ENCODE assay signal across 28 mouse cellular contexts in genomic region chr7:100683241-100683640, GRCm38 (mm10). TPM values are rescaled to one million over a fixed set of nuclear protein-coding genes. Genes with fewer than 3 reads are reported as not detected.
DNase-seq lines count a peak whose midpoint lies in the region; ATAC-seq and TF ChIP-seq lines count a peak whose summit lies in the region.
"Had no signal": no experiment of that assay in that cellular context is flagged by ENCODE, and none has a peak within 500 bp of the region (broad histone marks: within the 10 kb centered on the region; RNA-seq: fewer than 3 reads in every experiment).

No protein-coding gene starts in this region.

- H3K36me3 ChIP-seq in forebrain, embryonic 14.5 days (ENCODE audit: control insufficient read depth, insufficient read depth, low read length), result no peaks in the 10 kb centered on the region
- H3K36me3 ChIP-seq in forebrain, embryonic 16.5 days (ENCODE audit: control insufficient read depth, insufficient read depth), result no peaks in the 10 kb centered on the region
- H3K36me3 ChIP-seq in liver, embryonic 14.5 days (replicated peaks; ENCODE audit: control insufficient read depth, insufficient read depth, low read depth), result no peaks in the 10 kb centered on the region
- no peaks in the 10 kb centered on the region for H3K36me3 ChIP-seq in liver, postnatal 0 days (replicated peaks; ENCODE audit: insufficient read depth, low read length)
- H3K36me3 ChIP-seq in kidney, embryonic 16.5 days (ENCODE audit: insufficient read depth, low read length), result no peaks in the 10 kb centered on the region
- H3K36me3 ChIP-seq: embryonic facial prominence, embryonic 10.5 days; embryonic facial prominence, embryonic 13.5 days; forebrain, embryonic 15.5 days; heart, embryonic 10.5 days; heart, embryonic 13.5 days; hindbrain, embryonic 15.5 days had no signal

- H3K27me3 ChIP-seq in forebrain, embryonic 14.5 days (replicated peaks; ENCODE audit: control insufficient read depth, insufficient read depth, low read length), result no peaks in the 10 kb centered on the region
- no peaks in the 10 kb centered on the region for H3K27me3 ChIP-seq in forebrain, embryonic 16.5 days (replicated peaks; ENCODE audit: control insufficient read depth, insufficient read depth, low read length)
- no peaks in the 10 kb centered on the region for H3K27me3 ChIP-seq in liver, embryonic 14.5 days (ENCODE audit: control insufficient read depth, insufficient read depth, low read length)
- no peaks in the 10 kb centered on the region for H3K27me3 ChIP-seq in liver, postnatal 0 days (ENCODE audit: insufficient read depth, low read length)
- H3K27me3 ChIP-seq in kidney, embryonic 16.5 days (ENCODE audit: insufficient read depth, low read length), result no peaks in the 10 kb centered on the region
- H3K27me3 ChIP-seq: embryonic facial prominence, embryonic 13.5 days; forebrain, embryonic 15.5 days; heart, embryonic 13.5 days; hindbrain, embryonic 15.5 days had no signal

- H3K4me3 ChIP-seq in forebrain, embryonic 14.5 days (ENCODE audit: low read depth, low read length), result no peak overlapping the region
- H3K4me3 ChIP-seq in forebrain, embryonic 16.5 days (replicated peaks; ENCODE audit: low read length), result no peak overlapping the region
- H3K4me3 ChIP-seq in liver, embryonic 14.5 days (ENCODE audit: insufficient read depth in 1 of 2, low read depth in 2 of 2, low read length in 2 of 2), result no peak overlapping the region
- no peak overlapping the region for H3K4me3 ChIP-seq in liver, postnatal 0 days (ENCODE audit: low read depth, low read length)
- H3K4me3 ChIP-seq in kidney, embryonic 16.5 days (ENCODE audit: low read length), result no peak overlapping the region
- H3K4me3 ChIP-seq: embryonic facial prominence, embryonic 10.5 days; embryonic facial prominence, embryonic 13.5 days; forebrain, embryonic 15.5 days; heart, adult 2 months; heart, embryonic 10.5 days; heart, embryonic 13.5 days; hindbrain, embryonic 15.5 days had no signal

- no peak for TF ChIP-seq EP300 in liver, embryonic 14.5 days (IDR thresholded peaks at IDR 0.05; ENCODE audit: low read depth)
- TF ChIP-seq EP300 in liver, postnatal 0 days (IDR thresholded peaks at IDR 0.05; ENCODE audit: low read depth), result no peak

- H3K9ac ChIP-seq in forebrain, embryonic 14.5 days (ENCODE audit: low read length), result no peak overlapping the region
- H3K9ac ChIP-seq in forebrain, embryonic 16.5 days (replicated peaks; ENCODE audit: low read depth, low read length), result no peak overlapping the region
- no peak overlapping the region for H3K9ac ChIP-seq in liver, embryonic 14.5 days (replicated peaks)
- no peak overlapping the region for H3K9ac ChIP-seq in liver, postnatal 0 days (replicated peaks)
- H3K9ac ChIP-seq in kidney, embryonic 16.5 days (replicated peaks; ENCODE audit: low read length), result no peak overlapping the region
- H3K9ac ChIP-seq: embryonic facial prominence, embryonic 13.5 days; forebrain, embryonic 15.5 days; heart, embryonic 13.5 days; hindbrain, embryonic 15.5 days had no signal

- no peak for TF ChIP-seq CTCF in liver, embryonic 14.5 days (IDR thresholded peaks at IDR 0.05; ENCODE audit: low read depth)
- TF ChIP-seq CTCF in liver, postnatal 0 days (IDR thresholded peaks at IDR 0.05; ENCODE audit: low read depth), result no peak

- no peaks in the 10 kb centered on the region for H3K4me1 ChIP-seq in forebrain, embryonic 14.5 days (ENCODE audit: control insufficient read depth, insufficient read depth, low read length)
- H3K4me1 ChIP-seq in forebrain, embryonic 16.5 days (replicated peaks; ENCODE audit: control insufficient read depth, insufficient read depth, low read length), result no peaks in the 10 kb centered on the region; the same call in 1 of the 2 replicates
- H3K4me1 ChIP-seq in liver, embryonic 14.5 days (replicated peaks; ENCODE audit: control insufficient read depth in 2 of 2, insufficient read depth in 2 of 2, low read length in 1 of 2), result peaks cover 8 to 11% of the 10 kb centered on the region in 2 experiments
- H3K4me1 ChIP-seq in liver, postnatal 0 days (ENCODE audit: insufficient read depth), result 0 out of 2 replicates have a peak, but pooled peaks cover 3% of the 10 kb centered on the region
- H3K4me1 ChIP-seq in kidney, embryonic 16.5 days (ENCODE audit: insufficient read depth, low read length), result peaks cover 4% of the 10 kb centered on the region; the same call in 1 of the 2 replicates
- H3K4me1 ChIP-seq: hindbrain, embryonic 15.5 days had no signal

- DNase-seq in forebrain, embryonic 14.5 days (ENCODE audit: low spot score), result peak; percentile 56
- DNase-seq in liver, embryonic 14.5 days (ENCODE audit: low read depth in 3 of 3, low spot score in 3 of 3), result no peak
- no peak for DNase-seq in liver, postnatal 0 days
- peak; percentile 41 for DNase-seq in retina, postnatal 1 day
- DNase-seq in retina, embryonic 14.5 days (ENCODE audit: low spot score), result no peak
- DNase-seq: adrenal gland, adult 2 months; adrenal gland, postnatal 14 days; B cell, adult 2 months; cerebellum, adult 11-12 months; cerebellum, adult 8-10 months; cerebellum, postnatal 10 days; cerebellum, postnatal 36 days; embryo, embryonic 11 days; gastrocnemius, postnatal 10 days; gastrocnemius, postnatal 36 days; heart, adult 2 months; heart, postnatal 14 days; heart, postnatal 4 days had no signal

- no peak for ATAC-seq in forebrain, embryonic 14.5 days
- no peak for ATAC-seq in forebrain, embryonic 16.5 days
- no peak for ATAC-seq in liver, embryonic 14.5 days (ENCODE audit: insufficient read depth)
- ATAC-seq in liver, postnatal 0 days, result no peak
- ATAC-seq in kidney, embryonic 16.5 days (ENCODE audit: low FRiP score, low TSS enrichment), result no peak
- ATAC-seq: forebrain, embryonic 15.5 days had no signal

- H3K27ac ChIP-seq in forebrain, embryonic 14.5 days (ENCODE audit: low read depth, low read length), result no peak overlapping the region
- no peak overlapping the region for H3K27ac ChIP-seq in forebrain, embryonic 16.5 days (ENCODE audit: low read length)
- H3K27ac ChIP-seq in liver, embryonic 14.5 days, result peak overlapping the region; percentile 9; the same call in 1 of the 2 replicates
- no peak overlapping the region for H3K27ac ChIP-seq in liver, postnatal 0 days (ENCODE audit: low read depth)
- H3K27ac ChIP-seq in kidney, embryonic 16.5 days (ENCODE audit: low read length), result no peak overlapping the region
- H3K27ac ChIP-seq: embryonic facial prominence, embryonic 10.5 days; embryonic facial prominence, embryonic 13.5 days; forebrain, embryonic 15.5 days; heart, adult 2 months; heart, embryonic 10.5 days; heart, embryonic 13.5 days; hindbrain, embryonic 15.5 days had no signal

- no peaks in the 10 kb centered on the region for H3K9me3 ChIP-seq in forebrain, embryonic 14.5 days (replicated peaks; ENCODE audit: control insufficient read depth, low read length)
- H3K9me3 ChIP-seq in forebrain, embryonic 16.5 days (ENCODE audit: control insufficient read depth, low read length), result no peaks in the 10 kb centered on the region
- no peaks in the 10 kb centered on the region for H3K9me3 ChIP-seq in liver, embryonic 14.5 days (ENCODE audit: control insufficient read depth, low read length)
- H3K9me3 ChIP-seq in liver, postnatal 0 days (ENCODE audit: low read length), result no peaks in the 10 kb centered on the region
- no peaks in the 10 kb centered on the region for H3K9me3 ChIP-seq in kidney, embryonic 16.5 days (ENCODE audit: low read length)
- H3K9me3 ChIP-seq: embryonic facial prominence, embryonic 10.5 days; embryonic facial prominence, embryonic 13.5 days; forebrain, embryonic 15.5 days; G1E; heart, embryonic 10.5 days; heart, embryonic 13.5 days; hindbrain, embryonic 15.5 days had no signal

- 38% methylated on average over 1 of the region's 1 CpGs for whole genome bisulfite sequencing in forebrain, embryonic 14.5 days
- WGBS in forebrain, embryonic 16.5 days, result 24% methylated on average over 1 of the region's 1 CpGs
- 97% methylated on average over 1 of the region's 1 CpGs for whole genome bisulfite sequencing in liver, embryonic 14.5 days (ENCODE audit: insufficient replicate concordance)
- WGBS in liver, postnatal 0 days (ENCODE audit: insufficient replicate concordance), result 93% methylated on average over 1 of the region's 1 CpGs
- 96% methylated on average over 1 of the region's 1 CpGs for WGBS in kidney, embryonic 16.5 days

- H3K4me2 ChIP-seq in forebrain, embryonic 14.5 days (ENCODE audit: low read length), result no peak overlapping the region
- no peak overlapping the region for H3K4me2 ChIP-seq in forebrain, embryonic 16.5 days (ENCODE audit: low read length)
- H3K4me2 ChIP-seq in liver, embryonic 14.5 days (ENCODE audit: low read depth), result no peak overlapping the region
- no peak overlapping the region for H3K4me2 ChIP-seq in liver, postnatal 0 days (ENCODE audit: low read depth, low read length)
- H3K4me2 ChIP-seq in kidney, embryonic 16.5 days (replicated peaks; ENCODE audit: low read depth, low read length), result no peak overlapping the region
- H3K4me2 ChIP-seq: embryonic facial prominence, embryonic 13.5 days; forebrain, embryonic 15.5 days; heart, embryonic 13.5 days; hindbrain, embryonic 15.5 days had no signal

RNA-seq across cellular contexts. Expression of gene Plekhb1, which starts 21.0 kb away (rescaled TPM):
- 5.7 and 8.0 TPM in 2 replicates for polyA plus RNA-seq in forebrain, embryonic 14.5 days (2014; fragmentation: Nextera tagmentation; extraction: Ambion mirVana)
- 7.1 and 7.6 TPM in 2 replicates for polyA plus RNA-seq in forebrain, embryonic 16.5 days (2015; fragmentation: Nextera tagmentation; extraction: Ambion mirVana)
- 0.29 and 0.42 TPM in 2 replicates for polyA plus RNA-seq in liver, embryonic 14.5 days (2012; rRNA removed)
- polyA plus RNA-seq in liver, embryonic 14.5 days (2014; fragmentation: Nextera tagmentation; extraction: Ambion mirVana), result 0.24 and 0.43 TPM in 2 replicates
- polyA plus RNA-seq in liver, postnatal 0 days (2015; fragmentation: Nextera tagmentation; extraction: Ambion mirVana), result 0.60 and 0.72 TPM in 2 replicates
- polyA plus RNA-seq in kidney, embryonic 16.5 days (2015; fragmentation: Nextera tagmentation; extraction: Ambion mirVana), result 4.3 and 4.9 TPM in 2 replicates
- polyA plus RNA-seq: erythroblast, embryonic 14.5 days; G1E had no signal

RNA-seq across cellular contexts. Expression of gene Fam168a, which starts 23.2 kb away (rescaled TPM):
- polyA plus RNA-seq in forebrain, embryonic 14.5 days (2014; fragmentation: Nextera tagmentation; extraction: Ambion mirVana), result 86.6 and 103 TPM in 2 replicates
- 118 and 119 TPM in 2 replicates for polyA plus RNA-seq in forebrain, embryonic 16.5 days (2015; fragmentation: Nextera tagmentation; extraction: Ambion mirVana)
- 4.1 TPM in 2 replicates for polyA plus RNA-seq in liver, embryonic 14.5 days (2012; rRNA removed)
- polyA plus RNA-seq in liver, embryonic 14.5 days (2014; fragmentation: Nextera tagmentation; extraction: Ambion mirVana), result 4.4 and 6.3 TPM in 2 replicates
- polyA plus RNA-seq in liver, postnatal 0 days (2015; fragmentation: Nextera tagmentation; extraction: Ambion mirVana), result 4.3 and 4.6 TPM in 2 replicates
- 35.2 and 41.0 TPM in 2 replicates for polyA plus RNA-seq in kidney, embryonic 16.5 days (2015; fragmentation: Nextera tagmentation; extraction: Ambion mirVana)

Comparison
In these comparisons a context has a peak if more than half of its experiments do, and no peak if none do; other contexts are left out.
1. DNase-seq: peak in forebrain, embryonic 14.5 days (single experiment) and retina, postnatal 1 day (single experiment); none in liver, embryonic 14.5 days (0 of 3), liver, postnatal 0 days (single experiment) and retina, embryonic 14.5 days (single experiment).